Mouse (Mus musculus) testis, postnatal 10 days (tissue): ENCODE results near the gene Fam20b.
"Not testable (repeated sequence)": the region's sequence is repeated elsewhere in the genome, so short reads cannot be mapped to it uniquely, and the experiment has no call there.

Source experiments
- DNase-seq: peaks from one replicate; pipeline ENCODE4 v3.0.0; 2021; ENCODE audit warnings: low spot score

Gene Fam20b

GRCm38 (mm10) chr1:156671921-156672320 lies 47.0 kb downstream of the Fam20b start:
- DNase-seq, result peak; percentile 5

GRCm38 (mm10) chr1:156669208-156669983 lies 49.5 kb downstream of the Fam20b start:
- DNase-seq, result no peak

GRCm38 (mm10) chr1:156668602-156669001 lies 50.3 kb downstream of the Fam20b start:
- DNase-seq, result no peak

- no peak for DNase-seq
These were observed 51.6 kb downstream of the Fam20b start for GRCm38 (mm10) chr1:156667141-156667926.

GRCm38 (mm10) chr1:156665777-156666176 lies 53.1 kb downstream of the Fam20b start:
- DNase-seq, result no peak

GRCm38 (mm10) chr1:156660660-156661236 lies 58.1 kb downstream of the Fam20b start:
- not testable (repeated sequence) for DNase-seq

- DNase-seq, result no peak
These were observed 58.8 kb downstream of the Fam20b start for GRCm38 (mm10) chr1:156659906-156660659.

- no peak for DNase-seq
These were observed 60.2 kb downstream of the Fam20b start for GRCm38 (mm10) chr1:156658676-156659075.

GRCm38 (mm10) chr1:156657523-156657922 lies 61.4 kb downstream of the Fam20b start:
- DNase-seq, result no peak

- DNase-seq, result no peak
These were observed 64.0 kb downstream of the Fam20b start for GRCm38 (mm10) chr1:156654735-156655530.

GRCm38 (mm10) chr1:156652189-156652822 lies 66.6 kb downstream of the Fam20b start:
- DNase-seq, result no peak

GRCm38 (mm10) chr1:156650631-156651030 lies 68.3 kb downstream of the Fam20b start:
- no peak for DNase-seq

- no peak for DNase-seq
These were observed 70.2 kb downstream of the Fam20b start for GRCm38 (mm10) chr1:156648705-156649104.

- DNase-seq, result no peak
These were observed 72.9 kb downstream of the Fam20b start for GRCm38 (mm10) chr1:156645971-156646370.

- DNase-seq, result no peak
These were observed 73.9 kb downstream of the Fam20b start for GRCm38 (mm10) chr1:156644780-156645523.

GRCm38 (mm10) chr1:156644061-156644460 lies 74.8 kb downstream of the Fam20b start:
- no peak for DNase-seq

GRCm38 (mm10) chr1:156642813-156643212 lies 76.1 kb downstream of the Fam20b start:
- no peak for DNase-seq

GRCm38 (mm10) chr1:156641808-156642207 lies 77.1 kb downstream of the Fam20b start:
- DNase-seq, result no peak

- no peak for DNase-seq
These were observed 78.3 kb downstream of the Fam20b start for GRCm38 (mm10) chr1:156640577-156640976.

- no peak for DNase-seq
These were observed 79.4 kb downstream of the Fam20b start for GRCm38 (mm10) chr1:156639455-156639854.
